Mouse (Mus musculus): ENCODE results near the gene Ift74. TPM values are rescaled to one million over a fixed set of nuclear protein-coding genes. Genes with fewer than 3 reads are reported as not detected.
"Not testable (repeated sequence)": the region's sequence is repeated elsewhere in the genome, so short reads cannot be mapped to it uniquely, and the experiment has no call there.

Ift74 gene
- polyA plus RNA-seq, 1 experiment from 2014 or later: 23.2 TPM

DNA sequence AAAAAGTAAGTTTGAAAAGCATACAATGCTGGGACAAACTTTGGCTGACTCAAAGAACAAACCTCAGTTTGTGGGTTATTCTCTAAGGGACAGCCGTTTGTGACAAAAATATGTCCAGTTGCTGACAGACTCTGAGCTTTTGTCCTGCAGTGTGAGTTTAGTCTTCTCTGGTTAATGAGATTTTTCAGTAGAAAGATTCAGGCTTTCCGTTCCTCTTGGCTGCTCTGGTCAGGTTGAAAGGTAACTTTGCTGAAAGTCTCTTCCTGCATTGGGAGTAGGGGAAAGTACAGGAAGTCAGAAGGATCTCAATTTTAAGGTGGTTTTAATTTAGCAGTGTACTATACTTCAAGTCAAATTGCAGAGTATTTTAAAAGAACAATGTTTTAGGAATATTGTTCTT lies 8.7 kb upstream of the Ift74 start:
- no peak overlapping the region for H3K9ac ChIP-seq (ENCODE audit: low read depth, low read length)
- H3K4me3 ChIP-seq (ENCODE audit: low read depth, low read length): no peak overlapping the region
- ATAC-seq: no peak
- H3K4me1 ChIP-seq (ENCODE audit: control insufficient read depth, insufficient read depth, low read length): peaks cover 18% of the 10 kb centered on the region
- H3K27ac ChIP-seq (ENCODE audit: low read length): no peak overlapping the region
- 96% methylated on average over 2 of the region's 2 CpGs for WGBS
- no peak overlapping the region for H3K4me2 ChIP-seq (ENCODE audit: low read length)
- no peaks in the 10 kb centered on the region for H3K36me3 ChIP-seq (ENCODE audit: control insufficient read depth, insufficient read depth, low read length)
- H3K9me3 ChIP-seq (replicated peaks; ENCODE audit: control insufficient read depth, low read length, poor library complexity, severe bottlenecking): no peaks in the 10 kb centered on the region
- no peaks in the 10 kb centered on the region for H3K27me3 ChIP-seq (ENCODE audit: control insufficient read depth, insufficient read depth, low read depth, low read length)

DNA sequence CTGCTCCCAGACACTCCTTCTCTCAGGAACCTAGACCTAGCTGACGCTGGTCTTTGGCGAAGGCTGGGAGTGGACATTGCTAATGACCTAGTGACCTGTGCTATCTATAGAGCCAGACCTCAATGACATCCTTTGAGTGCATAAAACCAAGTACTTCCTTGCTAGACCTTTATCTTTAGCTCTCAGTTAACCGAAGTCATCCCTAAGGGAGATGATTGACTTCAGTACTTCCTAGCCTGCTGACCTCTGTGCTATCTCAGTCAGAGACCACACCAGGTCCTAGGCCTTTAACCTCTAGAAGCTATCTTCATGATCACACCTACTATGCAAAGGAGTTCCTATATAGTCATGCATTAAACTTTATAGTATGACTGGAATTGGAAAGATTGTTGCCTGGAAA lies 4.0 kb upstream of the Ift74 start:
- no peak overlapping the region for H3K4me2 ChIP-seq (ENCODE audit: low read length)
- WGBS: 89% methylated on average over 3 of the region's 3 CpGs

DNA sequence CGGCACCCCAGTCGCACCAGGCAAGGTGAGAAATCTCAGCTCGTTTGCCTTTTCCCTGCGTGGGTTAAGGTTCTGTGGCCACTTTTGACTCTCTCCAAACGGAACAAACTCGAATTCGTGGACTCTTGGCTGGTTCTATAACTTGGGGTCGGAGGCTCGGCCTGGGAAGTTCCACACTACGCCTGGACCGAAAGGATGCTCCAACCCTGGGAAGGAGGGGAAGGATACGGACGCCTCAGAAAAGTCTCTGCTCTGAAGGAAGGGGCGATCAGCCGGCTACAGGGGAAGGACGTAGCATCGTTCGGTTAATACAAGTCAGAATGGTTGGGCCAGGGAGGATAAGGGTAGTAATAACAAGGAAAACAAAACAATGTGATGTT lies 326 bp downstream of the Ift74 start:
- no peaks in the 10 kb centered on the region for H3K9me3 ChIP-seq (replicated peaks; ENCODE audit: control insufficient read depth, low read length, poor library complexity, severe bottlenecking)
- peak overlapping the region; percentile 72 for H3K9ac ChIP-seq (ENCODE audit: low read depth, low read length)
- peak overlapping the region; percentile 62 for H3K4me2 ChIP-seq (ENCODE audit: low read length)
- ATAC-seq: peak; percentile 80
- no peaks in the 10 kb centered on the region for H3K27me3 ChIP-seq (ENCODE audit: control insufficient read depth, insufficient read depth, low read depth, low read length)
- H3K4me3 ChIP-seq (ENCODE audit: low read depth, low read length): peak overlapping the region; percentile 53
- H3K27ac ChIP-seq (ENCODE audit: low read length): peak overlapping the region; percentile 75
- 0% methylated on average over 18 of the region's 18 CpGs for WGBS
- H3K4me1 ChIP-seq (ENCODE audit: control insufficient read depth, insufficient read depth, low read length): peaks cover 18% of the 10 kb centered on the region
- H3K36me3 ChIP-seq (ENCODE audit: control insufficient read depth, insufficient read depth, low read length): no peaks in the 10 kb centered on the region

More for the DNA sequence above, 4.0 kb upstream of the Ift74 start:
- Histone ChIP-seq H3K27ac (ENCODE audit: low read length) (no peak overlapping the region), H3K36me3 (ENCODE audit: control insufficient read depth, insufficient read depth, low read length) (no peaks in the 10 kb centered on the region), H3K4me3 (ENCODE audit: low read depth, low read length) (no peak overlapping the region), H3K4me1 (ENCODE audit: control insufficient read depth, insufficient read depth, low read length) (peaks cover 8% of the 10 kb centered on the region), H3K9ac (ENCODE audit: low read depth, low read length) (no peak overlapping the region), H3K9me3 (replicated peaks; ENCODE audit: control insufficient read depth, low read length, poor library complexity, severe bottlenecking) (no peaks in the 10 kb centered on the region), H3K27me3 (ENCODE audit: control insufficient read depth, insufficient read depth, low read depth, low read length) (no peaks in the 10 kb centered on the region)
- no peak for ATAC-seq

DNA sequence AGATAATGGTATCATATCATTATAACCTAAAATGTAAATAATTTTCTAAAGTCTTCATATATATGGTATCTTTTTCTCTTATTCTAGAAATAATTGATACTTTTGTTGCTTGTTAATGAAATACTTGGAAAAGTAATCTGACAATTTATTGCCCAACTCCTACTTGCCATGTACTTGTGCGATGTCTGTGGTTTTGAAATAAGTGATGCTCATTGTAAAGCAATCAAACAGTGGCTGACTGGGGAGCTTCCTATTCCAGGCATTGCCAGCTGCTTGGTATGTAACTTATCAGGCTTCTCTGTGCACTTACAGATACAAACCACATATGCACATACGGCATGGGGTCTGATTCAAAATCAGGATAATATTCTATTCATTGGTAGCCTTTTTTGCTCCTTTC lies 5.8 kb downstream of the Ift74 start:
- Histone ChIP-seq H3K4me2 (ENCODE audit: low read length) (no peak overlapping the region), H3K9me3 (replicated peaks; ENCODE audit: control insufficient read depth, low read length, poor library complexity, severe bottlenecking) (no peaks in the 10 kb centered on the region), H3K4me3 (ENCODE audit: low read depth, low read length) (no peak overlapping the region), H3K27me3 (ENCODE audit: control insufficient read depth, insufficient read depth, low read depth, low read length) (no peaks in the 10 kb centered on the region), H3K27ac (ENCODE audit: low read length) (no peak overlapping the region), H3K9ac (ENCODE audit: low read depth, low read length) (no peak overlapping the region), H3K36me3 (ENCODE audit: control insufficient read depth, insufficient read depth, low read length) (no peaks in the 10 kb centered on the region), H3K4me1 (ENCODE audit: control insufficient read depth, insufficient read depth, low read length) (peaks cover 13% of the 10 kb centered on the region)
- ATAC-seq: no peak
- 88% methylated on average over 2 of the region's 2 CpGs for WGBS

DNA sequence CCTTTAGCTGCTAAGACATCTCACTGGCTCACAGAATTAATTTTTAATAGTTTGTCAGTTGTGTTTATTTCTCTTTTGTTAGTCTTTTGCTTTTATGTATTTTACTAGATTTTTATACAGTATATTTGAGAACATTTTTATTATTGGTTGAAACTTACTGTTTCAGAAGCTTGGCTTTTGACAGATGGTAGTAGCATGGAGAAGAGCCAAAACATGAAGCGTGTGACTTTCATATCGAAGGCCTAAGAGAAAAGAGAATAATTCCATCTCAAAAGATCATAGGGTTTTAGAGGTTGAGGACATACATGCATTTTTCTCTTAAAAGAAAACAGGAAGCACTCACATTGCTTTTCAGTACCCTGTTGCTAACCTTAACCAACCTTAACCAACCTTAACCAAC lies 28.9 kb downstream of the Ift74 start:
- ATAC-seq: no peak
- Histone ChIP-seq H3K27ac (ENCODE audit: low read length) (no peak overlapping the region), H3K36me3 (ENCODE audit: control insufficient read depth, insufficient read depth, low read length) (no peaks in the 10 kb centered on the region; the same call in 1 of the 2 replicates), H3K9me3 (replicated peaks; ENCODE audit: control insufficient read depth, low read length, poor library complexity, severe bottlenecking) (no peaks in the 10 kb centered on the region), H3K9ac (ENCODE audit: low read depth, low read length) (no peak overlapping the region), H3K4me3 (ENCODE audit: low read depth, low read length) (no peak overlapping the region), H3K27me3 (ENCODE audit: control insufficient read depth, insufficient read depth, low read depth, low read length) (no peaks in the 10 kb centered on the region), H3K4me1 (ENCODE audit: control insufficient read depth, insufficient read depth, low read length) (no peaks in the 10 kb centered on the region), H3K4me2 (ENCODE audit: low read length) (no peak overlapping the region)
- 95% methylated on average over 2 of the region's 2 CpGs for WGBS

DNA sequence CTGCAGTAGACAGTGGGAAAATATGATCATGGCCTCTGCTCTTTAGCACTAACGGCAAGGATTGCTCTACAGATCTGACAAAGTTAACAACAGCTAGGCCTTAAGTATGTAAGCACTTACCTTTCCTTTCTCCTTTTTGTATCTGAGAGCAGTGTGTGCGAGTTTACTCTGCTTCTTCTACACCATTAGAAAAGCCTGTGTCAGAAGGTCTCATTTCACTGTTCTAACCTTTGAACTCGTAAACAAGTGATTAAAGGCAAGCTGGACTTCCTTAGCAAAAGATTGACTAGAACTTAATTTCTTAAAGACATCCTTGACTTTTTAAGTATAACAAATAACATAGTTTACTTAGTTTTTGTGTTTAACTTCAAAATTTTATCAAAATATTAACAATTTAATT lies 35.6 kb downstream of the Ift74 start, which contains the start of gene Lrrc19:
Lrrc19 (minus strand) TSS at position 225 of the 400 bp plus-strand sequence.
- WGBS: 90% methylated on average over 3 of the region's 3 CpGs

DNA sequence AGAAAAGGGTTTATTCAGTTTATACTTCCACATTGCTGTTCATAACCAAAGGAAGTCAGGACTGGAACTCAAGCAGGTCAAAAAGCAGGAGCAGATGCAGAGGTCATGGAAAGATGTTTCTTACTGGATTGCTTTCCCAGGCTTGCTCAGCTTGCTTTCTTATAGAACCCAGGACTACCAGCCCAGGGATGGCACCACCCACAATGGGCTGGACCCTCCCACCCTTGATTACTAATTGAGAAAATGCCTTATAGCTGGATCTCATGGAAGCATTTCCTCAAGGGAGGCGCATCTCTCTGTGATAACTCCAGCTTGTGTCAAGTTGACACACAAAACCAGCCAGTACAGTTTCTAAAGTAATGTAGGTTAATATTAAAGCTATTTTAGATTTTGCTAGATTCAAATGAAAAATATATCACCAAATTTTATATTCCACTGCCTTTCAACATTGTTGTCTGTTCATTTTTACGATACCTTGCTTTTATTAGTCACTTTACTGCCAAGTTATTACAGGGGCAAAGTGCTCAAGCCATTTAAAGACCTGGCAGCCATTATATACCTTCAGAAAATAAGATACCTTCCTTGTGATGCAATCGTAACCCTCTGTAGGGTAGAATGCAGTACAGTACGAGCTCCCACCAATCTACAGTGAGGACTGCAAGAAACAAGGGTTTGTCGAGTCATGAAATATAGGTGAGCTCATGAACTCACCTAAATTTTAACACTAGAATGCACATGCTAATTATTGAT lies 36.3 kb downstream of the Ift74 start:
- not testable (repeated sequence) for H3K27me3 ChIP-seq (ENCODE audit: control insufficient read depth, insufficient read depth, low read depth, low read length); H3K36me3 ChIP-seq (ENCODE audit: control insufficient read depth, insufficient read depth, low read length); H3K4me1 ChIP-seq (ENCODE audit: control insufficient read depth, insufficient read depth, low read length); ATAC-seq; H3K27ac ChIP-seq (ENCODE audit: low read length); H3K9me3 ChIP-seq (replicated peaks; ENCODE audit: control insufficient read depth, low read length, poor library complexity, severe bottlenecking); H3K9ac ChIP-seq (ENCODE audit: low read depth, low read length); H3K4me2 ChIP-seq (ENCODE audit: low read length); H3K4me3 ChIP-seq (ENCODE audit: low read depth, low read length)
- 97% methylated on average over 5 of the region's 5 CpGs for WGBS

More for the DNA sequence above, 35.6 kb downstream of the Ift74 start, which contains the start of gene Lrrc19:
- H3K36me3 ChIP-seq (ENCODE audit: control insufficient read depth, insufficient read depth, low read length): peaks cover 3% of the 10 kb centered on the region; the same call in 1 of the 2 replicates
- no peak within 1 kb of the TSS for H3K4me3 ChIP-seq (ENCODE audit: low read depth, low read length)
- ATAC-seq: no peak
- H3K4me1 ChIP-seq (ENCODE audit: control insufficient read depth, insufficient read depth, low read length): no peaks in the 10 kb centered on the region
- H3K27me3 ChIP-seq (ENCODE audit: control insufficient read depth, insufficient read depth, low read depth, low read length): no peaks in the 10 kb centered on the region
- H3K9ac ChIP-seq (ENCODE audit: low read depth, low read length): no peak within 1 kb of the TSS
- H3K27ac ChIP-seq (ENCODE audit: low read length): no peak within 1 kb of the TSS
- no peaks in the 10 kb centered on the region for H3K9me3 ChIP-seq (replicated peaks; ENCODE audit: control insufficient read depth, low read length, poor library complexity, severe bottlenecking)
- no peak within 1 kb of the TSS for H3K4me2 ChIP-seq (ENCODE audit: low read length)

DNA sequence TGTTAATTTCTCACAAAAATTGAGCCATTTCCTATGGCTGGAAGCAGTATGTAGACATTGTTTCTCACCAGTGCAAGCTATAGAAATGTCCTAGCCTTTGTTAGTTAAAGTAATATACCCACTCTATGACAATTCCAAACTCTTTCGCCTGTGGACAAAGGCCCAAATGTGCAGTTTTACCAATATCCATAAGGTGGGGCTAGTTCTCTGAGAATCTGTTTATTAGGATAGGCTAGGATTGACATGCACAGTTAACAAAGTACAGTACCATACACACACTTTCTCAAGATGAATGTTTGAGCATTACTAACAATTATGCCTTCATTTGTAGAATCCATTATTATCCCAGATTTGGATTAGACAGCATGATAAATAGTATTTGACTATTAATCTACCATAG lies 55.4 kb downstream of the Ift74 start:
- ATAC-seq: peak; percentile 77
- 46% methylated on average over 1 of the region's 1 CpGs for WGBS

DNA sequence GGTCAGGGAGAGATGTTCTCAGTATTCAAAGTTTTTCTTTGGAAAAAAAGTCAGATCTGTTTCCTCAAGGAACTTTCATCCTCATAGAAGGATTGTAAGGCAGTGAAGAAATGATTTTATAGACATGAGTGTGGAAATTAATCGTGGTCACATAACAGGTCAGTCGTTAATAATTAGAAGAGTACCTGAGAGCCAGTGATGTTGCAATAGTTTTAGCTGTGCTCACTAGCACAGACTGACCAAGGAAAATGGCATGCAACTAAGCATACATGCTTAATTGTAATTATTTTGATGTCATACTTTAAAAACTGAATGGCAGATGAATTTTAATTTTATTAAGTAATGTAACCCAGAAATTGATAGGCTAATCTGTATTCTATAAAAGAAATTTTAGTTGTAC lies 66.4 kb downstream of the Ift74 start:
- no peak for ATAC-seq
- 90% methylated on average over 2 of the region's 2 CpGs for WGBS

More for the DNA sequence above, 55.4 kb downstream of the Ift74 start:
- Histone ChIP-seq H3K9me3 (replicated peaks; ENCODE audit: control insufficient read depth, low read length, poor library complexity, severe bottlenecking) (no peaks in the 10 kb centered on the region), H3K4me2 (ENCODE audit: low read length) (no peak overlapping the region), H3K4me3 (ENCODE audit: low read depth, low read length) (no peak overlapping the region), H3K4me1 (ENCODE audit: control insufficient read depth, insufficient read depth, low read length) (no peaks in the 10 kb centered on the region), H3K27ac (ENCODE audit: low read length) (no peak overlapping the region), H3K9ac (ENCODE audit: low read depth, low read length) (no peak overlapping the region), H3K36me3 (ENCODE audit: control insufficient read depth, insufficient read depth, low read length) (no peaks in the 10 kb centered on the region), H3K27me3 (ENCODE audit: control insufficient read depth, insufficient read depth, low read depth, low read length) (no peaks in the 10 kb centered on the region)

More for the DNA sequence above, 66.4 kb downstream of the Ift74 start:
- Histone ChIP-seq H3K9me3 (replicated peaks; ENCODE audit: control insufficient read depth, low read length, poor library complexity, severe bottlenecking) (no peaks in the 10 kb centered on the region), H3K27ac (ENCODE audit: low read length) (no peak overlapping the region), H3K4me3 (ENCODE audit: low read depth, low read length) (no peak overlapping the region), H3K27me3 (ENCODE audit: control insufficient read depth, insufficient read depth, low read depth, low read length) (no peaks in the 10 kb centered on the region), H3K9ac (ENCODE audit: low read depth, low read length) (no peak overlapping the region), H3K36me3 (ENCODE audit: control insufficient read depth, insufficient read depth, low read length) (peaks cover 3% of the 10 kb centered on the region; the same call in 1 of the 2 replicates), H3K4me2 (ENCODE audit: low read length) (no peak overlapping the region), H3K4me1 (ENCODE audit: control insufficient read depth, insufficient read depth, low read length) (no peaks in the 10 kb centered on the region)
